Mouse (Mus musculus) right cerebral cortex, adult 2 months (tissue): ENCODE measurements at regions not wholly inside any gene's neighbourhood (a gene's known extent, or its start where the extent isn't known, plus 50 kb on each side); places are given as distances from the start of the nearest gene placed in this dataset.

Experiments used
- DNase-seq, 2 experiments: peaks; one replicate each; pipeline ENCODE4 v3.0.0; 2021 to 2022; ENCODE audit warnings: low spot score in 2 of 2

- DNase-seq, result no peak
These were observed 51.3 kb upstream of the Camk1g start for GRCm38 (mm10) chr1:193421414-193421813.
